Mouse (Mus musculus): ENCODE measurements at regions not wholly inside any gene's neighbourhood (a gene's known extent, or its start where the extent isn't known, plus 50 kb on each side); places are given as distances from the start of the nearest gene placed in this dataset.

DNA sequence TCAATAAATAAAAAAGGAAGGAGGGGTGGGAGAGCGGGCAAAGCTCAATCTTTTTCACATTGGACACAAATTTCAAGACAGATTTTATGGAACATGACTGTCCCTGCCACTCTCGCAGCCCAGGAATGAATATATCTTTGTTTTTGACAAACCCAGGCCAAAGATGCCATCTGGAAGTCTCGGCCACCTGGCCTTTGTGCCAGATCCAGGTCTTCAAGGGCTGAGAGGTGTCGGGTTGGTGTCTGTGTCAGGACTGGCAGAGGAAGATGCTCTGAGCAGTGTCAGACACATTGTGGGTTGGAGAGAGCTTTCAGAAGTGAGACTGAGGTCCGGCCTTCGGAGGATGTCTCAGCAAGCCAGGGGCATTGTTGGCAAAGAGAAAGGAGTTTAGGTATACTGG, 75.3 kb downstream of the Rhob start:
- TF ChIP-seq CTCF (IDR thresholded peaks at IDR 0.05; ENCODE audit: borderline replicate concordance, insufficient read depth, low read length) = no peak
- no peak for TF ChIP-seq POLR2A (IDR thresholded peaks at IDR 0.05; ENCODE audit: low read depth, low read length)

All from embryonic fibroblast, embryonic 13.5 days (primary cell).